Mouse (Mus musculus) intestine, embryonic 14.5 days (tissue): Measurements from ENCODE around the gene Lmnb2. TPM values are rescaled to one million over a fixed set of nuclear protein-coding genes. Genes with fewer than 3 reads are reported as not detected.
A peak's percentile ranks its signal among the peaks of the same experiment; 100 is the strongest.

ENCODE experiments used
- ATAC-seq: fragments of 200-750 bp; cut with Nextera tagmentation; replicated peaks from 2 replicates; pipeline ENCODE4 v1.8.0; 2017; ENCODE audit warnings: low read depth, moderate number of reproducible peaks, moderate TSS enrichment, moderate library complexity; ENCODE audit not compliant: low FRiP score, low TSS enrichment
- DNase-seq: peaks from one replicate; pipeline ENCODE4 v3.0.0-alpha.2; 2018; ENCODE audit warnings: low spot score
- H3K27ac ChIP-seq: fragments of 300-500 bp; sonication (generic); 2 replicates; pipeline ENCODE4 v1.5.1; 2014; ENCODE audit warnings: low read depth, mild to moderate bottlenecking, control low read depth
- H3K27me3 ChIP-seq: fragments of 300-500 bp; sonication (generic); replicated peaks from 2 replicates; pipeline ENCODE4 v1.6.1; 2014; ENCODE audit warnings: low read length, control low read depth; ENCODE audit not compliant: control insufficient read depth, insufficient read depth
- H3K36me3 ChIP-seq: fragments of 300-500 bp; sonication (generic); 2 replicates; pipeline ENCODE4 v1.6.1; 2014; ENCODE audit warnings: low read length, control low read depth; ENCODE audit not compliant: control insufficient read depth, insufficient read depth
- H3K4me1 ChIP-seq: fragments of 300-500 bp; sonication (generic); replicated peaks from 2 replicates; pipeline ENCODE4 v1.6.1; 2014; ENCODE audit warnings: low read length, control low read depth, mixed read lengths; ENCODE audit not compliant: control insufficient read depth, insufficient read depth
- H3K4me2 ChIP-seq: fragments of 300-500 bp; sonication (generic); 2 replicates; pipeline ENCODE4 v1.6.1; 2014; ENCODE audit warnings: low read length
- H3K4me3 ChIP-seq: fragments of 300-500 bp; sonication (generic); 2 replicates; pipeline ENCODE4 v1.5.1; 2014; ENCODE audit warnings: low read depth, low read length, control low read depth, mixed read lengths
- H3K9ac ChIP-seq: fragments of 300-500 bp; sonication (generic); 2 replicates; pipeline ENCODE4 v1.6.1; 2014; ENCODE audit warnings: mild to moderate bottlenecking, low read length
- H3K9me3 ChIP-seq: fragments of 300-500 bp; sonication (generic); 2 replicates; pipeline ENCODE4 v1.6.1; 2016; ENCODE audit warnings: low read length, control low read depth; ENCODE audit not compliant: control insufficient read depth
- WGBS: fragments of 180-500 bp; shearing (Covaris S2); extraction: QIAGEN DNeasy Blood & Tissue Kit; methylation state at CpG from one replicate; pipeline ENCODE4 v1.1.7; 2014; 5-methylcytosine and 5-hydroxymethylcytosine counted together
- polyA plus RNA-seq: library from polyadenylated mRNA; unstranded; fragments of >200 nt; fragmentation: Nextera tagmentation; extraction: Ambion mirVana; gene quantifications from 2 replicates; pipeline ENCODE4 v1.2.1, GENCODE M21; 2014

Lmnb2 gene
- polyA plus RNA-seq, 1 experiment from 2014 or later = 15.5 TPM

- under 1% methylated on average over 81 of the region's 81 CpGs for WGBS
- peak within 1 kb of the TSS; percentile 80 for H3K9ac ChIP-seq
- peak within 1 kb of the TSS; percentile 99 for H3K4me2 ChIP-seq
- no peaks in the 10 kb centered on the region for H3K27me3 ChIP-seq
- H3K4me3 ChIP-seq = peak within 1 kb of the TSS; percentile 99
- H3K4me1 ChIP-seq = peaks cover 17% of the 10 kb centered on the region
- H3K9me3 ChIP-seq = no peaks in the 10 kb centered on the region
- peak; percentile 76 for ATAC-seq
- H3K27ac ChIP-seq = peak within 1 kb of the TSS; percentile 16; the same call in 1 of the 2 replicates
- H3K36me3 ChIP-seq = peaks cover 23% of the 10 kb centered on the region
- peak; percentile 97 for DNase-seq
These were observed 62.9 kb downstream of the Lmnb2 start, which contains the start of the genes Lsm7 and Sppl2b for GRCm38 (mm10) chr10:80854913-80855748. Gene Lsm7 (minus strand): TSS chr10:80855209. Gene Sppl2b (plus strand): TSS chr10:80855275.

Other genes with a start within 250 kb of the Lmnb2 start
- 68.2 and 71.1 TPM in 2 replicates for gene Mknk2, start 240.1 kb downstream of the Lmnb2 start, polyA plus RNA-seq
- 38.6 and 47.1 TPM in 2 replicates for gene Mob3a, start 216.3 kb downstream of the Lmnb2 start, polyA plus RNA-seq
- 15.5 and 15.9 TPM in 2 replicates for gene Izumo4, start 216.1 kb downstream of the Lmnb2 start, polyA plus RNA-seq
- 74.1 and 77.4 TPM in 2 replicates for gene Ap3d1, start 176.0 kb downstream of the Lmnb2 start, polyA plus RNA-seq
- gene Dot1l, start 163.0 kb downstream of the Lmnb2 start, polyA plus RNA-seq = 21.1 and 22.7 TPM in 2 replicates
- 85.4 and 89.3 TPM in 2 replicates for gene Sf3a2, start 120.0 kb downstream of the Lmnb2 start, polyA plus RNA-seq
- 125 TPM in 2 replicates for gene Plekhj1, start 119.6 kb downstream of the Lmnb2 start, polyA plus RNA-seq
- 0.11 TPM in 1 of 2 replicates, not detected in the other for gene Amh, start 113.0 kb downstream of the Lmnb2 start, polyA plus RNA-seq
- 0.83 and 0.95 TPM in 2 replicates for gene Jsrp1, start 104.7 kb downstream of the Lmnb2 start, polyA plus RNA-seq
- 1,692 and 1,787 TPM in 2 replicates for gene Oaz1, start 91.6 kb downstream of the Lmnb2 start, polyA plus RNA-seq
- 0.07 and 0.20 TPM in 2 replicates for gene Lingo3, start 74.2 kb downstream of the Lmnb2 start, polyA plus RNA-seq
- 406 and 412 TPM in 2 replicates for gene Lsm7, start 63.0 kb downstream of the Lmnb2 start, polyA plus RNA-seq
- 27.0 and 30.6 TPM in 2 replicates for gene Sppl2b, start 63.0 kb downstream of the Lmnb2 start, polyA plus RNA-seq
- 0.04 TPM in 1 of 2 replicates, not detected in the other for gene Tmprss9, start 46.4 kb downstream of the Lmnb2 start, polyA plus RNA-seq
- 392 and 393 TPM in 2 replicates for gene Timm13, start 17.3 kb downstream of the Lmnb2 start, polyA plus RNA-seq
- gene Gadd45b, start 11.8 kb upstream of the Lmnb2 start, polyA plus RNA-seq = 18.2 and 21.2 TPM in 2 replicates
- gene Gng7, start 96.7 kb upstream of the Lmnb2 start, polyA plus RNA-seq = 4.7 and 4.8 TPM in 2 replicates
- gene Diras1, start 107.4 kb upstream of the Lmnb2 start, polyA plus RNA-seq = 0.65 and 1.0 TPM in 2 replicates
- 13.1 and 13.7 TPM in 2 replicates for gene Slc39a3, start 119.2 kb upstream of the Lmnb2 start, polyA plus RNA-seq
- 171 and 181 TPM in 2 replicates for gene Sgta, start 141.9 kb upstream of the Lmnb2 start, polyA plus RNA-seq
- 53.2 and 54.1 TPM in 2 replicates for gene Thop1, start 151.8 kb upstream of the Lmnb2 start, polyA plus RNA-seq
- gene Creb3l3, start 180.6 kb upstream of the Lmnb2 start, polyA plus RNA-seq = 0.65 and 1.0 TPM in 2 replicates
- gene Map2k2, start 187.7 kb upstream of the Lmnb2 start, polyA plus RNA-seq = 174 and 185 TPM in 2 replicates
- gene Zbtb7a, start 217.0 kb upstream of the Lmnb2 start, polyA plus RNA-seq = 23.2 and 28.7 TPM in 2 replicates
- gene Pias4, start 249.7 kb upstream of the Lmnb2 start, polyA plus RNA-seq = 40.8 and 43.3 TPM in 2 replicates